Mouse (Mus musculus): ENCODE data around the gene Magi2.

DNA sequence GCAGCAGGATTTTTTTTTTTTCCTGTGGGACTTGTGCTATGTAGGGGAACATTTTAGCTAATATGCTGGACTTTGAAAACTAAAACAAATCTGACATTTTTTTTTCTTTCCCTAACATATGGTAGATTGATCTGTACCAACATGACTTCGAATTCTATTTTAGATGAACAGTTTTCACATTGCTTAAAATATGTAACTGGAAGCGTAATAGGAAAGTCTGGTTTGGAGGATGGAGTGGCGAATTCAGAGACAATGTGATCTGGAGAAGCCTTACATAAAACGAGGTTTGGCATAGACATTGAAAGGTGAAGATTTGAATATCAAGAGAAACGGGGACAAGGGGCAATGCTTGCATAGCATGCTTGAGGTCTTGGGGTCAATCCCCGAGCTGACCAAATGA, 519.1 kb downstream of the Magi2 start:
- TF ChIP-seq POLR2A (IDR thresholded peaks at IDR 0.05; ENCODE audit: control insufficient read depth, extremely low read depth, insufficient read depth, low read length, poor library complexity) = no peak
- no peak for TF ChIP-seq CTCF (IDR thresholded peaks at IDR 0.05; ENCODE audit: borderline replicate concordance, control insufficient read depth, extremely low read depth, insufficient read depth, low read length, poor library complexity)

All from thymus, adult 2 months (tissue).